Mouse (Mus musculus): ENCODE results near the gene Rffl.
"Not testable (repeated sequence)": the region's sequence is repeated elsewhere in the genome, so short reads cannot be mapped to it uniquely, and the experiment has no call there.

Gene Rffl

DNA sequence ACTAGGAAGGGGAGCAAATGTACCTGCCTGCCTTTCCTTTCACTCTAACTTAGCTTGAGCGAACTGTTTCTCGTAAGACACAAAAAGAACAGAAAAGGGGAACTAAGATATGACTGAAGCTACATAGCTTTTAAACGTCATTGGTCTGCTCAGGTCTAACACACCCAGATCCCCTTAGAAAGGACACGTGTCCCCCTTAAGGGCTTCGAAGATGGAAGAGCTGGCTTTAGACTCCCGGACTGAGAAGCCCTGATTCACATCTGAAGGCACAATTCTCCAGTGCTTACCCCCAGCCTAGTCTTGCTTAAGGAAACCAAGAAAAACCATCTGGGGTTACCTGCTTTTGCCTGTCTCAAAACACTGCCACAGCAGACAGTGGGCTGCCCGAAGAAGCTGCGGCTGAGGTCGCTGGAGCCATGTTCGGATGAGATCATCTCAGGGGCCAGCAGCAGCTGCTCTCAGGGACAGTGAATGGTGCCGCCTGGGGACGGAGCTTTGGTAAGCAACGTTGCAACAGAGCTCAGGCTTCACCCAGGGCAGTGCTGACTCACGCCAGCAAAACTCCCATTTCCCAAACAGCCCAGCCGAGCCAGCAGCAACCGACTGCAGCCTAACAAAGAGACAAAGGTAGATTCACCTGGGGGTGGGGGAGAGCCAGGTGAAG is 25.5 kb downstream of the Rffl start:
- DNase-seq (ENCODE audit: low spot score): peak; percentile 68

DNA sequence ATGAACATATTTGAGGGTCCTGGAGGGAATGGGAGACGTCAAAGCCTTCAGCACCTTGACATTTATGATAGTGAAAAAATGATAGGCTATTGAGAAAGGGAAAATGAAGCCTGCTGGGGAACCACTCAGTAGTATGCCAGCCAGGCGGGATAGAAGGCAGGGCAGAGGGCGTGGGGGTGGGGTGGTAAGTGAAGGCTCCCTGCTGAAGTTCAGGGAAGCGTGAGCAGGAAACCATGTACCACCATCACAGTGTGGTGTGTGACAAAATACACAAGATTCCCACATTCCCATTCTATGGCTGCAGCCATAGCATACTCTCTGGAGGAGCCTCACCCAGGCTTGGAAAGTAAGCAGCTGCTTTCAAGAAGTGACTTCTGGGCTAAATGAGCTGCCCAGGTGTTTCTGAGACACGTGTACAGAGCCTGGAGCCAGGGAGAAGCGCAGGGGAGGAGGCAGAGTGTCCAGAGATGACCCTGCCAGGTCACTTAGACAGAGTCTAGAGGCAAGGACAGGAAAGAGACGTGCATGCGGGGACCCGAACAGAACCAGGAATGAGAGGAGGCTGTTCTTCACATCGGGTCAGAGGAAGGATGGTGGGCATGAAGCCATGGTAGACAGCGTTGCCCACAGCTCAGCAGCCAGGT is 26.1 kb downstream of the Rffl start:
- DNase-seq (ENCODE audit: low spot score): no peak

- DNase-seq (ENCODE audit: low spot score): no peak
These were observed 32.5 kb downstream of the Rffl start for GRCm38 (mm10) chr11:82838511-82838910.

- DNase-seq (ENCODE audit: low spot score): no peak
These were observed 33.2 kb downstream of the Rffl start for GRCm38 (mm10) chr11:82837848-82838247.

DNA sequence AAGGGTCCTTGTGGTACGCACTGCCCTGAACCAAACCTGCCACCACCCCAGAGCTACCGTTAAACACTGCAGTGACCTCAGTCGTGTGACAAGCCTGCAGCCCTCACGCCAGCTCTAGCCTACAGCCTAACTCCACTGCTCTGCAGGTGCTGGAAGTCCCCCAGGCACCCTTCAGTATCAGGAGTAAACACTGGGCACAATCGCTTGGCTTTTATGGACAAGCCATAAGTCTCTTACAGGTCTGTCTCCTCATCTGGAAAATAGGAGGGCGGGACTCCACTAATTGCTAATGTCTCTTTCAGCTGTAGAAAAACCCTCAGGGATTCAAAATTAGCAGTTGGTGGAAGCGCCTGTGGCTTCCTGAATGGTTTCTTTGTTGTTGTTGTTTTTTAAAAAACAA is 33.8 kb downstream of the Rffl start:
- no peak for DNase-seq (ENCODE audit: low spot score)

GRCm38 (mm10) chr11:82835616-82836432 is 35.2 kb downstream of the Rffl start:
- DNase-seq (ENCODE audit: low spot score): no peak

DNA sequence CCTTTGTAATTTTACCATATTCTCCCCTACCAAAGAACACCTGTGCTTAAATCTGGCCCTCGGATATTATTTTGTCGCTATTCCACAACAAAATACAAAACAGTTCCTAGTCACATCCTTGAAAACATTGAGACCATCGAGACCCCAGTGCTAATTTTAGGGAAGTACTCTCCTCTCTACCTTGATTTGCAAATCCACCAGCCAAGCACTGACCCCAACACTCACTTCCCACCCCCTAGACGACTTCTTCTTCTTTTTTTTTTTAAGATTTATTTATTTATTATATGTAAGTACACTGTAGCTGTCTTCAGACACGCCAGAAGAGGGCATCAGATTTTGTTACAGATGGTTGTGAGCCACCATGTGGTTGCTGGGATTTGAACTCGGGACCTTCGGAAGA is 36.7 kb downstream of the Rffl start:
- DNase-seq (ENCODE audit: low spot score): not testable (repeated sequence)

DNA sequence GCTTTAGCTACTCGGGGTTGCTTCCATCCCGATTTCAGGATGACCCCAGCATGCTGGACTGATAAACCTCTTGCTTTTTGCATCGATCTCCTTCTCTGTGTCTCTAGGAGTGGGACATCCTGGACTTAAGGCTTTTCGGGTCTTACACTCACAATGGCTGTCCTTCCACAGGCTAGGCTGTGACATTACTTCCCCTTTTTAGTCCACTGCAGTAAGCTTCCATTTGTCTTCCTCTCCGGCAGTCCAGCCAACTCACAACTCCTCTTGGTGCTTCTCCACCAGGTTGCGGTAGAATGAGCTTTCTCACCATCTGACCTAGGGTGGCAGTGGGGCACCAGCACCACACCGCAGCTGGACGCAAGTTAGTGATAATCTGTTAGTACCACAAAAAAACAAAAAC is 37.1 kb downstream of the Rffl start:
- DNase-seq (ENCODE audit: low spot score): no peak

DNA sequence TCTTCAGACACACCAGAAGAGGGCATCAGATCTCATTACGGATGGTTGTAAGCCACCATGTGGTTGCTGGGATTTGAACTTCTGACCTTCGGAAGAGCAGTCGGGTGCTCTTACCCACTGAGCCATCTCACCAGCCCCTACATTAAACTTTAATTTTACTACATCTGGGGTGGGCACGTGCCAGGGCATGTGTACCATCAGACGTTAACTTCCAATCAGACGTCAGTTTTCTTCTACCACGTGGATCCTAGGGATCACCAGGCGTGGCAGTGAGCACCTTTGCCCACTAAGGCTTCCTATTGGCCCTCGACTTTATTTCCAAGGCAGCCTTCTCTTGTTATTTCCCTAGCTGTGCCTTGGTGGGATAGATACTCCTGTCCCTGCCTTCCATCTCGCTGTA is 38.6 kb downstream of the Rffl start:
- DNase-seq (ENCODE audit: low spot score): not testable (repeated sequence)

DNA sequence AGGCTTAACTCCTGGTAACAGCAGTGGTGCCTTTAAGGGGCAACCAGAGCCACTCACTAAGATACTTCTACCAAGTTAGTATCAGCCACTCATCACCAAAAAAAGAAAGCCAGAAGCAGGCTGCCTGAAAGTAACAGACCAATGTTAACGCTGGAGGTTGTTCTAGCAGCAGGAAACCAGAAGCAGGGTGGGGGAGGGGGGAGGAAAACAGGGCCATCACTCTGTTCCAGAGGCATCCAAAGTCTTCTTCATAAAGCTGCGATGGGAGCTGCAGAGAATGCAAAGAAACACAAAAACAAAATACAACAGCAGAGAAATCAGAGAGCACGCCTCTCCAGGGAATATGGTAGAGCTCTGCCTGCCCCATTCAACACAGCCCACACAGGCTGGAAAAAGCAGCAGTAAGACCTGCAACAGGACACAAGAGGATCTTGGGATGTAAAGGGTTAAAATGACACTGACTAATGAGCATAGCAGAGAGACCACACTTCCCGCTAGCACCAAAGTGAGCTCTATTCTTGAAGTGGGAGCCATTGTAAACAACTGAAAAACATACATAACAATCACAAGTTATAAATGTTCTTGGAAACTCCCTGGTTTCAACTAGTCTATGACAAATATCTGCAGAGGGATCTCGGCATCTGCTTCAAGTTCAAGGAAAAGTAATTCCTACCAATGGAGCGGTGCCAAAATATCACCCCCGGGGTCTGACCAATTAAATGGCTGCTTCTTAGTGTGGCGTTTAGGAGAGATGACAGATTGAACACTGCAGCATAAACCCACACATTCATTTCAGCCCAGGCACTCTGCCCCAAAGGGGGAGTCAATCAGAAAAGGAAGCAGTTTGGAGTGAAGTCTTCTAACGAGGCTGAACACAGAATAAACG is 39.8 kb downstream of the Rffl start:
- DNase-seq (ENCODE audit: low spot score): peak; percentile 50

DNA sequence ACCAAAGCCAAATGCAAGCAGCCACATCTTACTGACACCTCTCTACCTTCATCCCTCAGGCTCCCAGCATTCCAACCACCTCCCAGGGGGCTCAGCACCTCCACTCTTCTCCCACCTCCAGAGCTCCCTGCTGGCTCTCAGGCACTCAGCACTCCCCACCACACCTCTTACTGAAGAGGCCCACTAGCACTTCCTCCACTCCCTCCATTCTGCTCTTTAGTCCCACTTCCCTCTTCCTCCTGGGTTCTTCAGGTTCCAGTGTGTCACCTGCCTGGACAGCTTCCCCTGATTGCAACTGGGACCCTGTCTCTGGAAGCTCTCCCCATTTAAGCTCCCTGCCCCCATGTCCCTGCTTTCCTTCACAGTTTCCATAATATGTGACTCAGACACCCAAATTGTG is 44.2 kb downstream of the Rffl start:
- DNase-seq (ENCODE audit: low spot score): no peak

DNA sequence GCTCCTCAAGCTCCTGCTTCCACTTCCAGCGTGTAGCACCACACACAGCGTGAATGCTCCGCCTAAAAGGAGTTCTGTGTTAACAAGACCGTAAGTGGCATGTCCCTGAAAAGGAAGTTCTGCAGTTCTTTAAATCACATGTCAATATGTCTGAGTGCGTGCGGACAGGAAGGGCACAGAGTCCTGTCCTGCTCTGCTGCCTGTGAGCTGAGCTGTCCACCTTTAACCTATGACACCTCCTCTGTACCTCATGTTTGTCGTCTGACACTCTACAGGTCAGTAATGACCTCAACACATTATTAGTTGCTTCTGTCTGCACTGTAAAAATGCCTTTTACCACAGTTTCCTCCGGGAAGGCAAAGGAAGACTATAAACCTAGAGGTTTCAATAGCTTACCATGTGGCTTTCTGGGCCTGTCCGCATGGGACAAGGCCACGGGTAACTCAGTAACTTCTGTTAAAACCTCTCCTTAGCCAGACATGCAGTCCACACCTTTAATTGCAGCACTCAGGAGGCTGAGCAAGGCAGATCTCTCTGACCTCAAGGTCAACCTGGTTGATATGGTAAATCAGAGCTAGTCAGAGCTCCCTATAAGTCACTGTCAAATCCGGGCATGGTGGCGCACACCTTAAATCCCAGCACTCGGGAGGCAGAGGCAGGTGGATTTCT is 50.1 kb downstream of the Rffl start:
- DNase-seq (ENCODE audit: low spot score): no peak

DNA sequence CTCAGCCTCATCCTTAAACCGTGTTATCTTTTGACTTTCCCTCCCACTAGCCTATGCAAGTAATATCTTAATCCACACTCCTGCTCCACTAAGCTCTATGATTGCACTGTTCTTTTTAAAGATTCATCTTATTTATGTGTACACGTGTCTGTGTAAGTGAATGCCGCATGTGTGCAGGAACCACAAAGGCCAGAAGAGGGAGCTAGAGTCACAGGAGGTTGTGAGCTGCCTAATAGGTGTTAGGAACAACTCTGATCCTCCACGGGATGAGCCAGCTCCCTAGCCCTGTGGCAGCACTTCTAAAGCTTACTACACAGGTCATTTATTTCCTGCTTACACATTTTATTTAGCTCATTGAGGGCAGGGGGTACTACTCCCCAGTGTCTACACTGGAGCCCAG is 51.7 kb downstream of the Rffl start:
- DNase-seq (ENCODE audit: low spot score): peak; percentile 78

DNA sequence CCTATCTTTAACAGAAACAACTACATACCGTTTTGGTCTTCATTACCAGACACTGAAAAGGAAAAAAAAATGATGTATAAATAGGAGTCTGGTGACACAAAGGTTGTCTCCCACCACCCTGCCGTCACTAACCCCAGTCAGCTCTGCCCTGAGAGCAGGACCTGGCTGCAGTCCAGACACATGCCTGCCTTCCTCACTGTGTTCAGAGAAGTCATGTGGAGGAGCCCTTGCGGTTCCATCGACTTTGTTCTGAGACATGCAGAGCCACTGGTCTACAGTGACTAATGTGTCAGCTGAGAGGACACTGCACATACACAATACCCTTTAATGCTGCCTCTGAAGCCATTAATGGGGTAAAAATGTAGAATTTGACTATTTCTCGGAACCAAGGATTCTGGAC is 62.5 kb downstream of the Rffl start:
- no peak for DNase-seq (ENCODE audit: low spot score)

- DNase-seq (ENCODE audit: low spot score): no peak
These were observed 63.6 kb downstream of the Rffl start for GRCm38 (mm10) chr11:82807370-82807769.

GRCm38 (mm10) chr11:82806656-82807055 is 64.4 kb downstream of the Rffl start:
- no peak for DNase-seq (ENCODE audit: low spot score)

- DNase-seq (ENCODE audit: low spot score): no peak
These were observed 87.6 kb downstream of the Rffl start for GRCm38 (mm10) chr11:82783453-82783852.

DNA sequence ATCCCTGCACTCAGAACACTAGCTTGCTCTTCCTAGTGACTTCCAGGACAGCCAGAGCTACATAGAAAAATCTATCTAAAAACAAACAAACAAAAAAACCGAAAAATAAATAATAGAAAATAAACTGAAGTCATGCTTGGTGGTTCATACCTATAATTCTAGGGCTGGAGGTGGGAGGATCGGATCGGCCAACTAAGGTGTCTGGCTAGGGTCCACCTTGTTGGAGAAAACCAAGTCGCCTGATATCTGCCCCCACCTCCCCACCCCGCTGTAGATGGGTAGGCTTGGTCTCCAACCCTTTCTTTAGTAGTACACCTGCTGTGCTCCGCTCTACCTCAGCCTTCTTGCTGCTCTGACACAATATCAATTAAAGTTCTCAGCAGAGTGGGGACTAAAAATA is 88.8 kb downstream of the Rffl start:
- DNase-seq (ENCODE audit: low spot score): no peak

- peak; percentile 97 for DNase-seq (ENCODE audit: low spot score)
These were observed 89.8 kb downstream of the Rffl start, which contains the start of gene Lig3 for GRCm38 (mm10) chr11:82780983-82781903. Lig3 (plus strand) TSS chr11:82781108.

GRCm38 (mm10) chr11:82780134-82780533 is 90.9 kb downstream of the Rffl start:
- peak; percentile 19 for DNase-seq (ENCODE audit: low spot score)
